ENCODE assay signal across 21 mouse cellular contexts in genomic region chr3:133679891-133680290, GRCm38 (mm10).
DNase-seq lines count a peak whose midpoint lies in the region; ATAC-seq and TF ChIP-seq lines count a peak whose summit lies in the region.
"Had no signal": no experiment of that assay in that cellular context is flagged by ENCODE, and none has a peak within 500 bp of the region (broad histone marks: within the 10 kb centered on the region; RNA-seq: fewer than 3 reads in every experiment).

No protein-coding gene starts in this region.

- TF ChIP-seq EP300 in MEL (IDR thresholded peaks at IDR 0.05; ENCODE audit: low read depth in 1 of 2, low read length in 2 of 2), result peak in 1 of 2 experiments; percentile 9; a peak in 1 of 4 replicates

- no peak overlapping the region for H3K4me2 ChIP-seq in liver, embryonic 13.5 days
- H3K4me2 ChIP-seq in liver, embryonic 16.5 days (ENCODE audit: low read depth, low read length), result no peak overlapping the region
- no peak overlapping the region for H3K4me2 ChIP-seq in midbrain, embryonic 16.5 days (ENCODE audit: low read length)
- H3K4me2 ChIP-seq: embryonic facial prominence, embryonic 15.5 days; hindbrain, embryonic 13.5 days had no signal

- TF ChIP-seq RAD21 in MEL (IDR thresholded peaks at IDR 0.05; ENCODE audit: low read depth, low read length), result no peak

- peak; percentile 78; the same call in 1 of the 2 replicates for ATAC-seq in liver, embryonic 13.5 days (ENCODE audit: low read depth)
- ATAC-seq in liver, embryonic 16.5 days (ENCODE audit: low read depth), result peak; percentile 74
- no peak for ATAC-seq in midbrain, embryonic 16.5 days
- ATAC-seq: forebrain, embryonic 14.5 days; hindbrain, postnatal 0 days had no signal

- TF ChIP-seq CTCF in MEL (IDR thresholded peaks at IDR 0.05 in 2 of 3, conservative IDR thresholded peaks at IDR 0.05 in 1 of 3; ENCODE audit: control insufficient read depth in 1 of 3, insufficient read depth in 1 of 3, low read depth in 2 of 3, low read length in 3 of 3, poor library complexity in 1 of 3, severe bottlenecking in 1 of 3), result no peak

- no peaks in the 10 kb centered on the region for H3K36me3 ChIP-seq in liver, embryonic 13.5 days
- peaks cover 0 to 3% of the 10 kb centered on the region in 2 experiments; a peak in 1 of 4 replicates for H3K36me3 ChIP-seq in MEL (ENCODE audit: control insufficient read depth in 1 of 2, insufficient read depth in 2 of 2, low read length in 2 of 2)
- no peaks in the 10 kb centered on the region for H3K36me3 ChIP-seq in liver, embryonic 16.5 days (ENCODE audit: control insufficient read depth, insufficient read depth)
- no peaks in the 10 kb centered on the region for H3K36me3 ChIP-seq in midbrain, embryonic 16.5 days (ENCODE audit: control insufficient read depth, insufficient read depth, low read length)
- H3K36me3 ChIP-seq: embryonic facial prominence, embryonic 15.5 days; forebrain, embryonic 10.5 days; heart, embryonic 10.5 days; hindbrain, embryonic 13.5 days had no signal

- H3K27me3 ChIP-seq in liver, embryonic 13.5 days, result no peaks in the 10 kb centered on the region
- no peaks in the 10 kb centered on the region; a peak in 1 of 4 replicates for H3K27me3 ChIP-seq in MEL (ENCODE audit: control insufficient read depth in 1 of 2, insufficient read depth in 2 of 2, low read length in 2 of 2)
- H3K27me3 ChIP-seq in liver, embryonic 16.5 days (ENCODE audit: control insufficient read depth, insufficient read depth, low read depth, low read length), result no peaks in the 10 kb centered on the region
- no peaks in the 10 kb centered on the region for H3K27me3 ChIP-seq in midbrain, embryonic 16.5 days (ENCODE audit: control insufficient read depth, insufficient read depth, low read depth, low read length)
- H3K27me3 ChIP-seq: embryonic facial prominence, embryonic 15.5 days; hindbrain, embryonic 13.5 days had no signal

- no peak for DNase-seq in liver, embryonic 13.5 days
- no peak for DNase-seq in liver
- DNase-seq in MEL (ENCODE audit: low read depth, low spot score), result no peak
- no peak for DNase-seq in lung, postnatal 14 days
- no peak for DNase-seq in thymus, postnatal 36 days
- DNase-seq: adrenal gland, postnatal 14 days; cerebellum, adult 2 months; cerebellum, postnatal 10 days; embryo, embryonic 11 days; gastrocnemius, postnatal 36 days; heart, adult 18-20 months; heart, postnatal 10 days had no signal

- H3K9ac ChIP-seq in liver, embryonic 13.5 days, result no peak overlapping the region
- no peak overlapping the region for H3K9ac ChIP-seq in MEL (ENCODE audit: control insufficient read depth, low read depth, low read length, poor library complexity, severe bottlenecking)
- H3K9ac ChIP-seq in liver, embryonic 16.5 days (ENCODE audit: low read depth, low read length), result no peak overlapping the region
- no peak overlapping the region for H3K9ac ChIP-seq in midbrain, embryonic 16.5 days (ENCODE audit: low read depth, low read length)
- H3K9ac ChIP-seq: embryonic facial prominence, embryonic 15.5 days; hindbrain, embryonic 13.5 days had no signal

- no peaks in the 10 kb centered on the region for H3K79me2 ChIP-seq in MEL (ENCODE audit: control insufficient read depth, insufficient read depth, low read length, poor library complexity)

- H3K4me3 ChIP-seq in liver, embryonic 13.5 days (replicated peaks), result no peak overlapping the region
- no peak overlapping the region; a peak in 1 of 4 replicates for H3K4me3 ChIP-seq in MEL (ENCODE audit: control insufficient read depth in 1 of 2, insufficient read depth in 1 of 2, low read depth in 2 of 2, low read length in 2 of 2)
- H3K4me3 ChIP-seq in liver, embryonic 16.5 days (ENCODE audit: low read depth, low read length), result no peak overlapping the region
- H3K4me3 ChIP-seq in midbrain, embryonic 16.5 days (ENCODE audit: low read depth, low read length), result no peak overlapping the region
- H3K4me3 ChIP-seq: embryonic facial prominence, embryonic 15.5 days; erythroblast, embryonic 14.5 days; forebrain, embryonic 10.5 days; heart, embryonic 10.5 days; hindbrain, embryonic 13.5 days had no signal

- no peak for TF ChIP-seq POLR2A in MEL (IDR thresholded peaks at IDR 0.05; ENCODE audit: control insufficient read depth in 1 of 2, insufficient read depth in 1 of 2, low read depth in 1 of 2, low read length in 2 of 2, poor library complexity in 1 of 2)

- no peak overlapping the region for H3K27ac ChIP-seq in liver, embryonic 13.5 days
- no peak overlapping the region for H3K27ac ChIP-seq in MEL (ENCODE audit: control insufficient read depth, low read depth, low read length)
- H3K27ac ChIP-seq in liver, embryonic 16.5 days (ENCODE audit: low read length), result no peak overlapping the region
- no peak overlapping the region for H3K27ac ChIP-seq in midbrain, embryonic 16.5 days (ENCODE audit: low read length)
- H3K27ac ChIP-seq: embryonic facial prominence, embryonic 15.5 days; forebrain, embryonic 10.5 days; heart, embryonic 10.5 days; hindbrain, embryonic 13.5 days; hindbrain, postnatal 0 days had no signal

- 17% methylated on average over 1 of the region's 1 CpGs for WGBS in liver, embryonic 13.5 days (ENCODE audit: insufficient replicate concordance)
- 19% methylated on average over 1 of the region's 1 CpGs for WGBS in liver, embryonic 16.5 days (ENCODE audit: insufficient replicate concordance)
- 85% methylated on average over 1 of the region's 1 CpGs for WGBS in midbrain, embryonic 16.5 days

- peaks cover 7% of the 10 kb centered on the region for H3K4me1 ChIP-seq in liver, embryonic 13.5 days (replicated peaks)
- H3K4me1 ChIP-seq in MEL (ENCODE audit: control insufficient read depth in 1 of 2, insufficient read depth in 2 of 2, low read length in 2 of 2), result no peaks in the 10 kb centered on the region
- no peaks in the 10 kb centered on the region for H3K4me1 ChIP-seq in liver, embryonic 16.5 days (ENCODE audit: control insufficient read depth, low read depth, low read length)
- no peaks in the 10 kb centered on the region for H3K4me1 ChIP-seq in midbrain, embryonic 16.5 days (ENCODE audit: control insufficient read depth, insufficient read depth, low read length)
- H3K4me1 ChIP-seq: embryonic facial prominence, embryonic 15.5 days; forebrain, embryonic 10.5 days; heart, embryonic 10.5 days; hindbrain, embryonic 13.5 days had no signal

- no peaks in the 10 kb centered on the region for H3K9me3 ChIP-seq in liver, embryonic 13.5 days (replicated peaks)
- H3K9me3 ChIP-seq in MEL (replicated peaks; ENCODE audit: insufficient read depth, low read length), result no peaks in the 10 kb centered on the region
- H3K9me3 ChIP-seq in liver, embryonic 16.5 days (replicated peaks; ENCODE audit: control insufficient read depth, low read length), result no peaks in the 10 kb centered on the region
- no peaks in the 10 kb centered on the region for H3K9me3 ChIP-seq in midbrain, embryonic 16.5 days (replicated peaks; ENCODE audit: control insufficient read depth, low read length, poor library complexity, severe bottlenecking)
- H3K9me3 ChIP-seq: embryonic facial prominence, embryonic 15.5 days; forebrain, embryonic 10.5 days; heart, embryonic 10.5 days; hindbrain, embryonic 13.5 days had no signal

TF ChIP-seq in MEL, 35 proteins besides CTCF, POLR2A, EP300 and RAD21:
- TF ChIP-seq TAL1 (IDR thresholded peaks at IDR 0.05; ENCODE audit: low read length), result no peak
- TF ChIP-seq GABPA (IDR thresholded peaks at IDR 0.05; ENCODE audit: low read depth, low read length), result no peak
- TF ChIP-seq BHLHE40 (IDR thresholded peaks at IDR 0.05; ENCODE audit: borderline replicate concordance, low read depth, low read length), result no peak
- peak; percentile 82; the same call in 1 of the 2 replicates for TF ChIP-seq MEF2A (IDR thresholded peaks at IDR 0.05; ENCODE audit: extremely low read depth, insufficient replicate concordance, low read depth, low read length, poor library complexity, severe bottlenecking)
- 0 out of 2 replicates have a peak, but pooled peaks have one; percentile 20 for TF ChIP-seq ETS1 (IDR thresholded peaks at IDR 0.05; ENCODE audit: low read depth, low read length)
- no peak for TF ChIP-seq RCOR1 (IDR thresholded peaks at IDR 0.05; ENCODE audit: low read depth, low read length)
- peak; percentile 41; the same call in 1 of the 2 replicates for TF ChIP-seq TCF12 (IDR thresholded peaks at IDR 0.05; ENCODE audit: low read depth, low read length)
- peak; percentile 35; the same call in 1 of the 2 replicates for TF ChIP-seq GATA1 (IDR thresholded peaks at IDR 0.05; ENCODE audit: low read depth, low read length)
